Comparison of ENCODE assay signal across 25 mouse cellular contexts in genomic region chr3:143036108-143036507, GRCm38 (mm10).
DNase-seq lines count a peak whose midpoint lies in the region; ATAC-seq lines count a peak whose summit lies in the region.
"Had no signal": no experiment of that assay in that cellular context is flagged by ENCODE, and none has a peak within 500 bp of the region (broad histone marks: within the 10 kb centered on the region; RNA-seq: fewer than 3 reads in every experiment).

No protein-coding gene starts in this region.

- H3K27ac ChIP-seq in hindbrain, embryonic 14.5 days, result no peak overlapping the region
- H3K27ac ChIP-seq: embryonic facial prominence, embryonic 13.5 days; embryonic facial prominence, embryonic 15.5 days; forebrain, embryonic 10.5 days; forebrain, embryonic 12.5 days had no signal

- no peak overlapping the region for H3K9ac ChIP-seq in hindbrain, embryonic 14.5 days
- H3K9ac ChIP-seq: embryonic facial prominence, embryonic 13.5 days; embryonic facial prominence, embryonic 15.5 days; forebrain, embryonic 12.5 days had no signal

- ATAC-seq in common myeloid progenitor, adult 5-6 weeks (replicated peaks; ENCODE audit: low read depth, poor library complexity, severe bottlenecking), result peak; percentile 93
- peak; percentile 75 to 79 for ATAC-seq in hematopoietic stem cell, adult 5-6 weeks (replicated peaks in 1 of 2; ENCODE audit: insufficient read depth in 1 of 2, low FRiP score in 2 of 2, low TSS enrichment in 1 of 2, low read depth in 1 of 2, poor library complexity in 2 of 2, severe bottlenecking in 2 of 2)
- ATAC-seq in megakaryocyte progenitor cell, adult 5-6 weeks (replicated peaks; ENCODE audit: poor library complexity), result peak; percentile 86
- ATAC-seq in hindbrain, embryonic 14.5 days (ENCODE audit: low FRiP score), result no peak
- ATAC-seq: activated CD4-positive, CD25-positive, alpha-beta regulatory T cell, adult 4 months; forebrain, embryonic 14.5 days; forebrain, embryonic 16.5 days; Patski had no signal

- no peak overlapping the region for H3K4me2 ChIP-seq in hindbrain, embryonic 14.5 days (replicated peaks)
- H3K4me2 ChIP-seq: embryonic facial prominence, embryonic 13.5 days; embryonic facial prominence, embryonic 15.5 days; forebrain, embryonic 12.5 days had no signal

- H3K4me1 ChIP-seq in hindbrain, embryonic 14.5 days (replicated peaks; ENCODE audit: control insufficient read depth, insufficient read depth, low read length), result no peaks in the 10 kb centered on the region
- H3K4me1 ChIP-seq: embryonic facial prominence, embryonic 13.5 days; embryonic facial prominence, embryonic 15.5 days; forebrain, embryonic 10.5 days; forebrain, embryonic 12.5 days had no signal

- no peaks in the 10 kb centered on the region for H3K36me3 ChIP-seq in hindbrain, embryonic 14.5 days (replicated peaks; ENCODE audit: control insufficient read depth, insufficient read depth)
- H3K36me3 ChIP-seq: embryonic facial prominence, embryonic 13.5 days; embryonic facial prominence, embryonic 15.5 days; forebrain, embryonic 10.5 days; forebrain, embryonic 12.5 days had no signal

- WGBS in hindbrain, embryonic 14.5 days, result 87% methylated on average over 1 of the region's 1 CpGs

- no peaks in the 10 kb centered on the region for H3K9me3 ChIP-seq in hindbrain, embryonic 14.5 days (ENCODE audit: control insufficient read depth, low read length)
- H3K9me3 ChIP-seq: embryonic facial prominence, embryonic 13.5 days; embryonic facial prominence, embryonic 15.5 days; forebrain, embryonic 10.5 days; forebrain, embryonic 12.5 days had no signal

- peak; percentile 24 for DNase-seq in 416B (ENCODE audit: low read depth)
- DNase-seq in thymus, postnatal 36 days, result no peak
- no peak for DNase-seq in urinary bladder, adult 18-20 months (ENCODE audit: low spot score in 2 of 2)
- DNase-seq in right cerebral cortex, postnatal 14 days, result no peak
- no peak for DNase-seq in hindbrain, embryonic 14.5 days (ENCODE audit: low spot score)
- DNase-seq: adrenal gland, adult 8-10 months; adrenal gland, postnatal 14 days; adrenal gland, postnatal 36 days; cerebellum, adult 11-12 months; cerebellum, adult 9-10 months; cerebellum, postnatal 10 days; cerebellum, postnatal 25 days; embryo, embryonic 11 days had no signal

- H3K27me3 ChIP-seq in hindbrain, embryonic 14.5 days (ENCODE audit: control insufficient read depth, insufficient read depth, low read length), result no peaks in the 10 kb centered on the region
- H3K27me3 ChIP-seq: embryonic facial prominence, embryonic 13.5 days; embryonic facial prominence, embryonic 15.5 days; forebrain, embryonic 12.5 days; Patski had no signal

- no peak overlapping the region for H3K4me3 ChIP-seq in hindbrain, embryonic 14.5 days (replicated peaks; ENCODE audit: low read length)
- H3K4me3 ChIP-seq: embryonic facial prominence, embryonic 13.5 days; embryonic facial prominence, embryonic 15.5 days; erythroblast, embryonic 14.5 days; forebrain, embryonic 10.5 days; forebrain, embryonic 12.5 days had no signal
